Mouse (Mus musculus): ENCODE results near the gene Gm37240. TPM values are rescaled to one million over a fixed set of nuclear protein-coding genes. Genes with fewer than 3 reads are reported as not detected.

Gm37240 gene
- polyA plus RNA-seq, 1 experiment from 2014 or later: 18.1 TPM

- H3K27ac ChIP-seq (replicated peaks): peak overlapping the region; percentile 78; the same call in 1 of the 2 replicates
- DNase-seq (ENCODE audit: low spot score) (peak; percentile 50), ATAC-seq (ENCODE audit: low FRiP score, low TSS enrichment) (no peak)
- H3K4me1 ChIP-seq (replicated peaks; ENCODE audit: control insufficient read depth, insufficient read depth): 0 out of 2 replicates have a peak, but pooled peaks cover 3% of the 10 kb centered on the region
- TF ChIP-seq EP300 (optimal IDR thresholded peaks at IDR 0.05) (no peak), CTCF (IDR thresholded peaks at IDR 0.05; ENCODE audit: low read depth) (no peak)
- H3K9me3 ChIP-seq (ENCODE audit: control insufficient read depth, low read length): no peaks in the 10 kb centered on the region
- H3K9ac ChIP-seq (ENCODE audit: low read length): no peak overlapping the region
- no peaks in the 10 kb centered on the region for H3K36me3 ChIP-seq (ENCODE audit: control insufficient read depth, insufficient read depth, low read length)
- no peak overlapping the region for H3K4me2 ChIP-seq (replicated peaks; ENCODE audit: low read depth)
- no peaks in the 10 kb centered on the region for H3K27me3 ChIP-seq (ENCODE audit: control insufficient read depth, insufficient read depth, low read length)
- H3K4me3 ChIP-seq (ENCODE audit: low read depth, low read length): no peak overlapping the region
Measured at GRCm38 (mm10) chr3:85842881-85843218, 44.5 kb downstream of the Gm37240 start.

GRCm38 (mm10) chr3:85842177-85842880 lies 45.0 kb downstream of the Gm37240 start:
- Histone ChIP-seq H3K9ac (ENCODE audit: low read length) (0 out of 2 replicates have a peak overlapping the region, but pooled peaks have one; percentile 18), H3K4me3 (ENCODE audit: low read depth, low read length) (no peak overlapping the region), H3K4me2 (replicated peaks; ENCODE audit: low read depth) (peak overlapping the region; percentile 27), H3K27ac (replicated peaks) (peak overlapping the region; percentile 78), H3K27me3 (ENCODE audit: control insufficient read depth, insufficient read depth, low read length) (no peaks in the 10 kb centered on the region), H3K36me3 (ENCODE audit: control insufficient read depth, insufficient read depth, low read length) (no peaks in the 10 kb centered on the region), H3K9me3 (ENCODE audit: control insufficient read depth, low read length) (no peaks in the 10 kb centered on the region), H3K4me1 (replicated peaks; ENCODE audit: control insufficient read depth, insufficient read depth) (0 out of 2 replicates have a peak, but pooled peaks cover 3% of the 10 kb centered on the region)
- no peak for TF ChIP-seq EP300 (optimal IDR thresholded peaks at IDR 0.05)
- no peak for TF ChIP-seq CTCF (IDR thresholded peaks at IDR 0.05; ENCODE audit: low read depth)
- 19% methylated on average over 9 of the region's 9 CpGs for WGBS
- peak; percentile 24 for DNase-seq (ENCODE audit: low spot score)
- ATAC-seq (ENCODE audit: low FRiP score, low TSS enrichment): no peak; the same call in 1 of the 2 replicates

GRCm38 (mm10) chr3:85841454-85842176 lies 45.7 kb downstream of the Gm37240 start:
- Histone ChIP-seq H3K4me3 (ENCODE audit: low read depth, low read length) (no peak overlapping the region), H3K9me3 (ENCODE audit: control insufficient read depth, low read length) (no peaks in the 10 kb centered on the region), H3K27me3 (ENCODE audit: control insufficient read depth, insufficient read depth, low read length) (no peaks in the 10 kb centered on the region), H3K9ac (ENCODE audit: low read length) (no peak overlapping the region), H3K4me2 (replicated peaks; ENCODE audit: low read depth) (no peak overlapping the region), H3K4me1 (replicated peaks; ENCODE audit: control insufficient read depth, insufficient read depth) (0 out of 2 replicates have a peak, but pooled peaks cover 3% of the 10 kb centered on the region), H3K36me3 (ENCODE audit: control insufficient read depth, insufficient read depth, low read length) (no peaks in the 10 kb centered on the region), H3K27ac (replicated peaks) (peak overlapping the region; percentile 8; the same call in 1 of the 2 replicates)
- TF ChIP-seq EP300 (optimal IDR thresholded peaks at IDR 0.05) (no peak), CTCF (IDR thresholded peaks at IDR 0.05; ENCODE audit: low read depth) (no peak)
- 14% methylated on average over 2 of the region's 2 CpGs for WGBS
- no peak for DNase-seq (ENCODE audit: low spot score)
- no peak for ATAC-seq (ENCODE audit: low FRiP score, low TSS enrichment)

GRCm38 (mm10) chr3:85833627-85834026 lies 53.7 kb downstream of the Gm37240 start:
- no peaks in the 10 kb centered on the region for H3K9me3 ChIP-seq (ENCODE audit: control insufficient read depth, low read length)
- H3K9ac ChIP-seq (ENCODE audit: low read length): no peak overlapping the region
- H3K27ac ChIP-seq (replicated peaks): no peak overlapping the region
- ATAC-seq (ENCODE audit: low FRiP score, low TSS enrichment) (no peak), DNase-seq (ENCODE audit: low spot score) (no peak)
- H3K4me1 ChIP-seq (replicated peaks; ENCODE audit: control insufficient read depth, insufficient read depth): no peaks in the 10 kb centered on the region
- no peaks in the 10 kb centered on the region for H3K36me3 ChIP-seq (ENCODE audit: control insufficient read depth, insufficient read depth, low read length)
- whole genome bisulfite sequencing: 62% methylated on average over 1 of the region's 1 CpGs
- H3K27me3 ChIP-seq (ENCODE audit: control insufficient read depth, insufficient read depth, low read length): no peaks in the 10 kb centered on the region
- no peak overlapping the region for H3K4me3 ChIP-seq (ENCODE audit: low read depth, low read length)
- no peak for TF ChIP-seq EP300 (optimal IDR thresholded peaks at IDR 0.05)
- no peak for TF ChIP-seq CTCF (IDR thresholded peaks at IDR 0.05; ENCODE audit: low read depth)
- H3K4me2 ChIP-seq (replicated peaks; ENCODE audit: low read depth): no peak overlapping the region

- WGBS: 57% methylated on average over 10 of the region's 10 CpGs
- H3K36me3 ChIP-seq (ENCODE audit: control insufficient read depth, insufficient read depth, low read length): no peaks in the 10 kb centered on the region
- no peaks in the 10 kb centered on the region for H3K9me3 ChIP-seq (ENCODE audit: control insufficient read depth, low read length)
- no peak overlapping the region for H3K9ac ChIP-seq (ENCODE audit: low read length)
- H3K4me3 ChIP-seq (ENCODE audit: low read depth, low read length): no peak overlapping the region
- H3K27me3 ChIP-seq (ENCODE audit: control insufficient read depth, insufficient read depth, low read length): no peaks in the 10 kb centered on the region
- DNase-seq (ENCODE audit: low spot score) (no peak), ATAC-seq (ENCODE audit: low FRiP score, low TSS enrichment) (no peak)
- no peak overlapping the region for H3K27ac ChIP-seq (replicated peaks)
- no peaks in the 10 kb centered on the region for H3K4me1 ChIP-seq (replicated peaks; ENCODE audit: control insufficient read depth, insufficient read depth)
- TF ChIP-seq CTCF (IDR thresholded peaks at IDR 0.05; ENCODE audit: low read depth) (no peak), EP300 (optimal IDR thresholded peaks at IDR 0.05) (no peak)
- H3K4me2 ChIP-seq (replicated peaks; ENCODE audit: low read depth): no peak overlapping the region
Measured at GRCm38 (mm10) chr3:85832490-85833155, 54.7 kb downstream of the Gm37240 start.
